Mouse (Mus musculus): ENCODE data around the gene Piwil4. TPM values are rescaled to one million over a fixed set of nuclear protein-coding genes. Genes with fewer than 3 reads are reported as not detected.

Piwil4 gene
- total and polyA plus RNA-seq, 3 experiments, result 0.01 to 0.76 TPM; not detected in 1

GRCm38 (mm10) chr9:14652761-14653160, 87.8 kb downstream of the Piwil4 start:
- Histone ChIP-seq H3K36me3 (replicated peaks) (no peaks in the 10 kb centered on the region), H3K4me3 (ENCODE audit: low read depth, low read length) (no peak overlapping the region), H3K4me1 (ENCODE audit: insufficient read depth, low read depth, low read length) (no peaks in the 10 kb centered on the region), H3K27me3 (ENCODE audit: insufficient read depth, low read length) (no peaks in the 10 kb centered on the region), H3K9me3 (replicated peaks) (no peaks in the 10 kb centered on the region)
- no peak for ATAC-seq (ENCODE audit: extremely low read depth, insufficient number of reproducible peaks, low FRiP score, poor library complexity, severe bottlenecking)
- no peak for TF ChIP-seq TAL1 (conservative IDR thresholded peaks at IDR 0.05; ENCODE audit: low read depth, low read length)
- no peak for TF ChIP-seq POLR2AphosphoS5 (IDR thresholded peaks at IDR 0.05; ENCODE audit: insufficient replicate concordance, low read depth, low read length)
- TF ChIP-seq CTCF (IDR thresholded peaks at IDR 0.05; ENCODE audit: low read depth, low read length), result no peak
- no peak for TF ChIP-seq GATA2 (IDR thresholded peaks at IDR 0.05; ENCODE audit: borderline replicate concordance, low read depth, low read length)
- no peak for TF ChIP-seq GATA1 (IDR thresholded peaks at IDR 0.05; ENCODE audit: borderline replicate concordance, low read length)
- DNase-seq (ENCODE audit: low spot score), result no peak

GRCm38 (mm10) chr9:14647849-14648248, 92.7 kb downstream of the Piwil4 start:
- Histone ChIP-seq H3K27me3 (ENCODE audit: insufficient read depth, low read length) (peaks cover 5% of the 10 kb centered on the region), H3K4me3 (ENCODE audit: low read depth, low read length) (no peak overlapping the region), H3K36me3 (replicated peaks) (no peaks in the 10 kb centered on the region), H3K9me3 (replicated peaks) (no peaks in the 10 kb centered on the region), H3K4me1 (ENCODE audit: insufficient read depth, low read depth, low read length) (no peaks in the 10 kb centered on the region)
- ATAC-seq (ENCODE audit: extremely low read depth, insufficient number of reproducible peaks, low FRiP score, poor library complexity, severe bottlenecking) (no peak), DNase-seq (ENCODE audit: low spot score) (no peak)
- TF ChIP-seq CTCF (IDR thresholded peaks at IDR 0.05; ENCODE audit: low read depth, low read length) (no peak), POLR2AphosphoS5 (IDR thresholded peaks at IDR 0.05; ENCODE audit: insufficient replicate concordance, low read depth, low read length) (no peak), GATA1 (IDR thresholded peaks at IDR 0.05; ENCODE audit: borderline replicate concordance, low read length) (no peak)

GRCm38 (mm10) chr9:14646641-14647040, 93.9 kb downstream of the Piwil4 start:
- DNase-seq (ENCODE audit: low spot score), result no peak
- H3K27me3 ChIP-seq (ENCODE audit: insufficient read depth, low read length), result peaks cover 5% of the 10 kb centered on the region
- ATAC-seq (ENCODE audit: extremely low read depth, insufficient number of reproducible peaks, low FRiP score, poor library complexity, severe bottlenecking), result no peak
- no peaks in the 10 kb centered on the region for H3K9me3 ChIP-seq (replicated peaks)
- no peaks in the 10 kb centered on the region for H3K4me1 ChIP-seq (ENCODE audit: insufficient read depth, low read depth, low read length)
- H3K4me3 ChIP-seq (ENCODE audit: low read depth, low read length), result no peak overlapping the region
- H3K36me3 ChIP-seq (replicated peaks), result no peaks in the 10 kb centered on the region
- TF ChIP-seq CTCF (IDR thresholded peaks at IDR 0.05; ENCODE audit: low read depth, low read length), result no peak
- TF ChIP-seq POLR2AphosphoS5 (IDR thresholded peaks at IDR 0.05; ENCODE audit: insufficient replicate concordance, low read depth, low read length), result no peak
- no peak for TF ChIP-seq GATA2 (IDR thresholded peaks at IDR 0.05; ENCODE audit: borderline replicate concordance, low read depth, low read length)
- no peak for TF ChIP-seq GATA1 (IDR thresholded peaks at IDR 0.05; ENCODE audit: borderline replicate concordance, low read length)
- no peak for TF ChIP-seq TAL1 (conservative IDR thresholded peaks at IDR 0.05; ENCODE audit: low read depth, low read length)

Other genes starting within 250 kb of the Piwil4 start
- gene Kdm4d, start 240.3 kb downstream of the Piwil4 start, total RNA-seq (2014; fragmentation: Nextera tagmentation), result 0.34 and 1.3 TPM in 2 replicates
- 0.11 and 0.17 TPM in 2 replicates for gene Kdm4d, start 240.3 kb downstream of the Piwil4 start, total RNA-seq (2017)
- gene Kdm4d, start 240.3 kb downstream of the Piwil4 start, polyA plus RNA-seq (2012), result 0.07 and 0.15 TPM in 2 replicates
- 90.8 and 114 TPM in 2 replicates for gene Cwc15, start 240.1 kb downstream of the Piwil4 start, total RNA-seq (2014; fragmentation: Nextera tagmentation)
- 206 and 234 TPM in 2 replicates for gene Cwc15, start 240.1 kb downstream of the Piwil4 start, total RNA-seq (2017)
- 14.8 and 21.0 TPM in 2 replicates for gene Cwc15, start 240.1 kb downstream of the Piwil4 start, polyA plus RNA-seq (2012)
- 2.3 and 2.6 TPM in 2 replicates for gene Amotl1, start 95.7 kb downstream of the Piwil4 start, total RNA-seq (2014; fragmentation: Nextera tagmentation)
- gene Amotl1, start 95.7 kb downstream of the Piwil4 start, total RNA-seq (2017), result 4.6 and 4.9 TPM in 2 replicates
- gene Amotl1, start 95.7 kb downstream of the Piwil4 start, polyA plus RNA-seq (2012), result 2.6 and 3.1 TPM in 2 replicates
- gene Fut4, start 11.7 kb upstream of the Piwil4 start, total RNA-seq (2014; fragmentation: Nextera tagmentation), result not detected in 2 replicates
- gene Fut4, start 11.7 kb upstream of the Piwil4 start, total RNA-seq (2017), result under 0.01 and 0.05 TPM in 2 replicates
- 0.02 TPM in 1 of 2 replicates, not detected in the other for gene Fut4, start 11.7 kb upstream of the Piwil4 start, polyA plus RNA-seq (2012)
- not detected in 2 replicates for gene 1700012B09Rik, start 30.3 kb upstream of the Piwil4 start, total RNA-seq (2014; fragmentation: Nextera tagmentation)
- gene 1700012B09Rik, start 30.3 kb upstream of the Piwil4 start, total RNA-seq (2017), result not detected in 2 replicates
- gene 1700012B09Rik, start 30.3 kb upstream of the Piwil4 start, polyA plus RNA-seq (2012), result not detected in 2 replicates
- gene Mre11a, start 43.9 kb upstream of the Piwil4 start, total RNA-seq (2014; fragmentation: Nextera tagmentation), result 44.7 and 77.1 TPM in 2 replicates
- gene Mre11a, start 43.9 kb upstream of the Piwil4 start, total RNA-seq (2017), result 72.4 and 76.0 TPM in 2 replicates
- gene Mre11a, start 43.9 kb upstream of the Piwil4 start, polyA plus RNA-seq (2012), result 10.9 and 11.5 TPM in 2 replicates
- gene Ankrd49, start 44.1 kb upstream of the Piwil4 start, total RNA-seq (2014; fragmentation: Nextera tagmentation), result 100 and 112 TPM in 2 replicates
- 63.3 and 75.5 TPM in 2 replicates for gene Ankrd49, start 44.1 kb upstream of the Piwil4 start, total RNA-seq (2017)
- 43.1 and 47.6 TPM in 2 replicates for gene Ankrd49, start 44.1 kb upstream of the Piwil4 start, polyA plus RNA-seq (2012)
- not detected in 2 replicates for gene Gpr83, start 119.5 kb upstream of the Piwil4 start, total RNA-seq (2014; fragmentation: Nextera tagmentation)
- 0.06 and 0.11 TPM in 2 replicates for gene Gpr83, start 119.5 kb upstream of the Piwil4 start, total RNA-seq (2017)
- gene Gpr83, start 119.5 kb upstream of the Piwil4 start, polyA plus RNA-seq (2012), result not detected in 2 replicates
- gene Izumo1r, start 163.2 kb upstream of the Piwil4 start, total RNA-seq (2014; fragmentation: Nextera tagmentation), result not detected in 2 replicates
- gene Izumo1r, start 163.2 kb upstream of the Piwil4 start, total RNA-seq (2017), result 0.11 TPM in 1 of 2 replicates, not detected in the other
- not detected in 2 replicates for gene Izumo1r, start 163.2 kb upstream of the Piwil4 start, polyA plus RNA-seq (2012)

Measured in G1E (cell line).